Mouse (Mus musculus): Measurements from ENCODE around the gene Cept1.
A peak's percentile ranks its signal among the peaks of the same experiment; 100 is the strongest.

DNA sequence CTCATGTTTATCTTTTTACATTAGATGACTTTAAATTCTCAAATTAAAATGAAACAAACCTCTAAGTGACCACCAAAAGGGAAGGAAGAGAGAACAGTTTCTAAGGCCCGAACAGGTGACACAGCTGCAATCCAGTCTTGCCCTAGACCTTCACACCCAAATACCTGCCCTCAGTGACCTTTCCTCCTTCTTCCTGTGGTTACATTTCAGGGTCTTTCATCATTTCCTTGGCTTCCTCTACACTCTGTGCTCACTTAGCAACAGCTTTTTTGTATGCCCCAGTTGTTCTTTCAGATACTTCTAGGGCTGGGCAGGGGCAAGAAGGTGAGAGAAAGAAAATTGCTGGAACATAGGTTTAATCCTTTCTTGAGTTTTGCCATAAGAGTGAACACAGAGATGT lies 82.9 kb downstream of the Cept1 start:
- TF ChIP-seq POLR2A (IDR thresholded peaks at IDR 0.05; ENCODE audit: insufficient read length, low read depth) = no peak
- peak; percentile 84; the same call in 1 of the 2 replicates for TF ChIP-seq CEBPB (IDR thresholded peaks at IDR 0.05; ENCODE audit: insufficient read depth, poor library complexity, severe bottlenecking)
- TF ChIP-seq MYOD1 (IDR thresholded peaks at IDR 0.05; ENCODE audit: control insufficient read depth in 1 of 3, insufficient read length in 2 of 3, low read depth in 2 of 3) = peak in 1 of 3 experiments; percentile 23
- TF ChIP-seq TCF12 (IDR thresholded peaks at IDR 0.05; ENCODE audit: insufficient read depth, poor library complexity, severe bottlenecking) = no peak
- TF ChIP-seq USF1 (IDR thresholded peaks at IDR 0.05; ENCODE audit: low read depth) = no peak
- no peak for TF ChIP-seq MAX (IDR thresholded peaks at IDR 0.05; ENCODE audit: low read depth)
- no peak for TF ChIP-seq TCF3 (IDR thresholded peaks at IDR 0.05; ENCODE audit: insufficient read length, low read depth)
- TF ChIP-seq SRF (IDR thresholded peaks at IDR 0.05; ENCODE audit: control insufficient read depth, insufficient read length, low read depth) = no peak
- TF ChIP-seq E2F4 (IDR thresholded peaks at IDR 0.05; ENCODE audit: insufficient read depth) = no peak
- TF ChIP-seq POLR2AphosphoS2 (IDR thresholded peaks at IDR 0.05; ENCODE audit: insufficient read length, low read depth) = no peak
